Mouse (Mus musculus) heart, postnatal 0 days (tissue): ENCODE measurements around the gene Ampd2.

Experiments used
- CTCF ChIP-seq: IDR thresholded peaks from 2 replicates; pipeline ENCODE4 v1.5.1; 2016; ENCODE audit warnings: antibody characterized with exemption, control low read depth, low read depth
- EP300 ChIP-seq: IDR thresholded peaks from 2 replicates; pipeline ENCODE4 v1.6.1; 2016; ENCODE audit warnings: antibody characterized with exemption, low read depth

DNA sequence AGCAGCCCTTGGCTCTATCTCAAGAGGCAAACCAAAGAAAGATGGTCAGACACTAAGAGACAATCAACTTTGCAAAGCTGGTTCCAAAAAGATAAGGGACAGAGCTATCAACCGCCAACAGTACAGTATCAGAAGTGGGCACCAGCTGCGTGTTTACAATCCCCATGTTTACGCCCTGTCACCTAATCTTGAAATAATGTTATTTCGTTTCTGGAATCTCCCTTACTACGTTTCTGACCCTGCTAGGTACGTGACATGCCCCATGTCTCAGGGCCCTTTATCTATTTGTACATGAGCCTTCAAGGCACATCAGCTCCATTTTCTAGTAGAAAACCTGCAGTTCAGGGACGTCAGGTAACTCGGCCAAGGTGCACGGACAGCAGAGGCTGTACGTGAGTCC, 10.3 kb upstream of the Ampd2 start:
- TF ChIP-seq EP300 (no peak), CTCF (no peak)
